Mouse (Mus musculus) myocyte (in vitro differentiated cells): ENCODE data around the gene Pakap. TPM values are rescaled to one million over a fixed set of nuclear protein-coding genes. Genes with fewer than 3 reads are reported as not detected.

ENCODE experiments used
- H3K27me3 ChIP-seq: one replicate; pipeline ENCODE4 v1.6.1; 2011; ENCODE audit not compliant: control insufficient read depth, insufficient read depth, insufficient read length
- H3K36me3 ChIP-seq: one replicate; pipeline ENCODE4 v1.6.1; 2011; ENCODE audit not compliant: control insufficient read depth, insufficient read depth
- H3K4me2 ChIP-seq: one replicate; pipeline ENCODE4 v1.6.1; 2011; ENCODE audit warnings: low read depth, control low read depth
- H3K4me3 ChIP-seq: one replicate; pipeline ENCODE4 v1.5.1; 2011; ENCODE audit warnings: mild to moderate bottlenecking, control low read depth, moderate library complexity
- H3K79me2 ChIP-seq: one replicate; pipeline ENCODE4 v1.6.1; 2011; ENCODE audit not compliant: control insufficient read depth, insufficient read depth
- H3ac ChIP-seq: one replicate; pipeline ENCODE4 v1.6.1; 2011; ENCODE audit not compliant: control insufficient read depth, insufficient read length
- CEBPB ChIP-seq: IDR thresholded peaks from 2 replicates; pipeline ENCODE4 v1.6.1; 2011; ENCODE audit warnings: mild to moderate bottlenecking, moderate library complexity; ENCODE audit not compliant: poor library complexity, insufficient read depth, severe bottlenecking
- E2F4 ChIP-seq: IDR thresholded peaks from one replicate; pipeline ENCODE4 v1.6.1; 2011; ENCODE audit warnings: mild to moderate bottlenecking, control low read depth, moderate library complexity; ENCODE audit not compliant: insufficient read depth
- MAX ChIP-seq: IDR thresholded peaks from one replicate; pipeline ENCODE4 v1.6.1; 2011; ENCODE audit warnings: low read depth, mild to moderate bottlenecking, control low read depth
- MYOD1 ChIP-seq, 3 experiments: IDR thresholded peaks; one replicate each; pipeline ENCODE4 v1.6.1; 2011; ENCODE audit warnings: control low read depth in 2 of 3, low read depth in 2 of 3, mild to moderate bottlenecking in 2 of 3, moderate library complexity in 1 of 3; ENCODE audit not compliant: insufficient read length in 2 of 3, control insufficient read depth in 1 of 3
- MYOG ChIP-seq, 3 experiments: IDR thresholded peaks; one replicate each; pipeline ENCODE4 v1.6.1; 2011; ENCODE audit warnings: control low read depth in 2 of 3, low read depth in 2 of 3, mild to moderate bottlenecking in 2 of 3; ENCODE audit not compliant: insufficient read length in 2 of 3, control insufficient read depth in 1 of 3, insufficient read depth in 1 of 3
- POLR2A ChIP-seq: IDR thresholded peaks from one replicate; pipeline ENCODE4 v1.6.1; 2011; ENCODE audit warnings: low read depth, mild to moderate bottlenecking, control low read depth, moderate library complexity; ENCODE audit not compliant: insufficient read length
- POLR2AphosphoS2 ChIP-seq: IDR thresholded peaks from one replicate; pipeline ENCODE4 v1.6.1; 2011; ENCODE audit warnings: low read depth, control low read depth; ENCODE audit not compliant: insufficient read length
- REST ChIP-seq: IDR thresholded peaks from one replicate; pipeline ENCODE4 v1.6.1; 2011; ENCODE audit warnings: mild to moderate bottlenecking, control low read depth, moderate library complexity; ENCODE audit not compliant: insufficient read depth, insufficient read length
- SRF ChIP-seq: IDR thresholded peaks from one replicate; pipeline ENCODE4 v1.6.1; 2011; ENCODE audit warnings: low read depth; ENCODE audit not compliant: control insufficient read depth, insufficient read length
- TCF12 ChIP-seq: IDR thresholded peaks from one replicate; pipeline ENCODE4 v1.6.1; 2011; ENCODE audit warnings: mild to moderate bottlenecking, control low read depth; ENCODE audit not compliant: poor library complexity, insufficient read depth, severe bottlenecking
- TCF3 ChIP-seq: IDR thresholded peaks from one replicate; pipeline ENCODE4 v1.6.1; 2011; ENCODE audit warnings: low read depth, control low read depth; ENCODE audit not compliant: insufficient read length
- USF1 ChIP-seq: IDR thresholded peaks from one replicate; pipeline ENCODE4 v1.6.1; 2011; ENCODE audit warnings: low read depth, mild to moderate bottlenecking, control low read depth, moderate library complexity
- polyA plus RNA-seq: library from polyadenylated mRNA; unstranded; fragments of >200 nt; fragmentation: generic; extraction: Trizol; gene quantifications from one replicate; pipeline ENCODE4 v1.2.1, GENCODE M21; 2012; ENCODE audit warnings: missing spikeins

Pakap gene
- polyA plus RNA-seq, 1 experiment, result 6.5 TPM

DNA sequence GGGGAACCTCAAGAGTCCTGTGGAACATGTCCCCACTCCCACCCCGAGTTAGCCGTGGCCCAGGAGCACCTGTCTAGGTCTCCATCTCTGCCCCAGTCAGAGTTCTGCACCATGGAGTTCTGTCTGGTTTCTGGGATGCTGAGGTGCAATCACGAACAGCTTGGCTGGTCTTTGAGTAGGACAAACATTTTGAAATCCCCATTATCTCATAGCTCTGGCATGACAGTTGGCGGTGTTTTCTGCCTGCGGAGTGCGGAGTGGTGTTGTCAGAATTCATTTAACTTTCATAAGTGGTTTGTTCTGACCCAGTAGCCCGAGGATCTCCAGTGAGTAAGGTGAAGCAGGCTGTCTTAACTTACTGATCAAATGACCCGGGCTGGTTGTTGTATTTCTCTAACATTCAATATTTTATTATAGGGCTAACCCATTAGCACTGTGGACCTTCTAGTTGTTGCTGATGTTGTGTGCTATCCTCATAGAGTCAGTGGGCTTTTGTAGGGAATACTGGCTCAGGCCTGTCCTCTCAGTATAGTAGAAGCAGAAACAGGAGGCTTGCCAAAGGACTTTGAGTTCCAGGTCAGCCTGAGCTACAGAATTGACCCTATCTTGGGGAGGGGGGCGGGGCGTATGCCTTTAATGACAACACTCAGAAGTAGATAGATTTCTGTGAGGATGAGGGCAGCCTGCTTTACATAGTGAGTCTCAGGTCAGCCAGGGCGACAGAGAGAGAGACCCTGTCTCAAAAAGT is 216.0 kb downstream of the Pakap start:
- H3K27me3 ChIP-seq, result no peaks in the 10 kb centered on the region
- H3K79me2 ChIP-seq, result peaks cover 30% of the 10 kb centered on the region
- TF ChIP-seq E2F4, result no peak
- TF ChIP-seq REST, result no peak
- TF ChIP-seq TCF12, result no peak
- TF ChIP-seq CEBPB, result no peak
- TF ChIP-seq MAX, result no peak
- H3ac ChIP-seq, result no peak overlapping the region
- peak overlapping the region; percentile 80 for H3K4me2 ChIP-seq
- H3K4me3 ChIP-seq, result no peak overlapping the region
- no peaks in the 10 kb centered on the region for H3K36me3 ChIP-seq

DNA sequence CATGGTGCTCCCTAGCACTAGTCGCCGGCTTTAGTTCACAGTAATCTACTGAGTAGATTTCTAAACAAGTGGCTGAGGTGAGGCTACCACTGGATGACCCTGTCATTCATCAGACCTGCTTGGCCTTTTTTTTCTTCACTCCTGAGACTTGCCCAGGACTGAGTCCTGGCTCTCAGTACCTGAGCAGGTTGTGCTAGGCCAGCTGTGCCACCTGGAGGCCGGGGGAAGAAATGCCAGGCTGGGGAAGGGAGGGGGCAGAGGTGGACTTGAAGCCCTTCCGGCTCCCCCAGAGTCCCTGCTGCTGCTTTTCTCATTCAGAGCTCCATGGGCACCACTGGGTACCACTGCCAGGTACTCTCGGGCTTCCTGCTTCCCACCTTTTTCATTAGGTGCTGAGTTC is 220.7 kb downstream of the Pakap start:
- TF ChIP-seq POLR2AphosphoS2, result no peak
- TF ChIP-seq TCF12, result no peak
- TF ChIP-seq USF1, result no peak
- no peak for TF ChIP-seq SRF
- no peak for TF ChIP-seq MYOG (IDR thresholded peaks at IDR 0.05; ENCODE audit: control insufficient read depth in 1 of 3, insufficient read depth in 1 of 3, insufficient read length in 2 of 3, low read depth in 2 of 3)
- TF ChIP-seq TCF3, result no peak
- no peak for TF ChIP-seq E2F4
- TF ChIP-seq CEBPB, result no peak
- TF ChIP-seq POLR2A, result no peak
- TF ChIP-seq MAX, result no peak
- no peak for TF ChIP-seq MYOD1 (IDR thresholded peaks at IDR 0.05; ENCODE audit: control insufficient read depth in 1 of 3, insufficient read length in 2 of 3, low read depth in 2 of 3)
- no peak for TF ChIP-seq REST
- Histone ChIP-seq H3K79me2 (peaks cover 48% of the 10 kb centered on the region), H3K27me3 (no peaks in the 10 kb centered on the region)

GRCm38 (mm10) chr4:57789118-57789517 is 221.1 kb downstream of the Pakap start:
- no peaks in the 10 kb centered on the region for H3K36me3 ChIP-seq
- H3K79me2 ChIP-seq, result peaks cover 48% of the 10 kb centered on the region
- no peaks in the 10 kb centered on the region for H3K27me3 ChIP-seq
- no peak overlapping the region for H3K4me3 ChIP-seq
- no peak for TF ChIP-seq REST
- no peak for TF ChIP-seq TCF12
- TF ChIP-seq CEBPB, result no peak
- no peak for TF ChIP-seq POLR2A
- no peak for TF ChIP-seq E2F4
- no peak for TF ChIP-seq MAX
- TF ChIP-seq USF1, result no peak
- no peak for TF ChIP-seq POLR2AphosphoS2
- TF ChIP-seq MYOG (IDR thresholded peaks at IDR 0.05; ENCODE audit: control insufficient read depth in 1 of 3, insufficient read depth in 1 of 3, insufficient read length in 2 of 3, low read depth in 2 of 3), result no peak
- TF ChIP-seq TCF3, result no peak
- TF ChIP-seq SRF, result no peak
- no peak overlapping the region for H3ac ChIP-seq
- no peak overlapping the region for H3K4me2 ChIP-seq

More for the DNA sequence above, 220.7 kb downstream of the Pakap start:
- Histone ChIP-seq H3K4me3 (no peak overlapping the region), H3K4me2 (no peak overlapping the region), H3ac (no peak overlapping the region), H3K36me3 (no peaks in the 10 kb centered on the region)

DNA sequence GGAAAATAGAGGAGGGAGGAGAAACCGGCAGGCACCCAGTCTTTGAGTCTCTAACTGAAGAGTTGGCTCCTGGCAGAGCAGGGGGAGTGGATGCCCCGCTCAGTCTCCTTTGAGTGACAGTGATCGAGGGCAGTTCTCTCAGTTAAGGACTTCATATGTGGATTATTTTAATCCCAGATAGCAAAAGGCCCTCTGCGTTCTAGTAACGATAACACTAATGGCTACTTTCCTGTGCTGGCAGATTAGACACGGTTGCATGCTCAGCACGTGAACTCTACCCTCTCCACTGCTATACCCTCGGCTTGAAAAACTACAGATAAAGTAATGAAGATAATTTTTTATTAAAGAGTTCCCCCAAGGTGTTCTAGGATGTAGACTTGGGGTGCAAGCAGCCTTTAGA is 226.0 kb downstream of the Pakap start:
- H3K36me3 ChIP-seq, result no peaks in the 10 kb centered on the region
- no peak overlapping the region for H3K4me2 ChIP-seq
- H3K79me2 ChIP-seq, result peaks cover 45% of the 10 kb centered on the region
- TF ChIP-seq E2F4 (no peak), MYOG (IDR thresholded peaks at IDR 0.05; ENCODE audit: control insufficient read depth in 1 of 3, insufficient read depth in 1 of 3, insufficient read length in 2 of 3, low read depth in 2 of 3) (no peak), REST (no peak), POLR2AphosphoS2 (no peak), CEBPB (no peak), POLR2A (no peak), MAX (no peak), TCF3 (no peak), MYOD1 (IDR thresholded peaks at IDR 0.05; ENCODE audit: control insufficient read depth in 1 of 3, insufficient read length in 2 of 3, low read depth in 2 of 3) (no peak), SRF (no peak), USF1 (no peak), TCF12 (no peak)
- H3K27me3 ChIP-seq, result no peaks in the 10 kb centered on the region
- no peak overlapping the region for H3K4me3 ChIP-seq
- no peak overlapping the region for H3ac ChIP-seq

DNA sequence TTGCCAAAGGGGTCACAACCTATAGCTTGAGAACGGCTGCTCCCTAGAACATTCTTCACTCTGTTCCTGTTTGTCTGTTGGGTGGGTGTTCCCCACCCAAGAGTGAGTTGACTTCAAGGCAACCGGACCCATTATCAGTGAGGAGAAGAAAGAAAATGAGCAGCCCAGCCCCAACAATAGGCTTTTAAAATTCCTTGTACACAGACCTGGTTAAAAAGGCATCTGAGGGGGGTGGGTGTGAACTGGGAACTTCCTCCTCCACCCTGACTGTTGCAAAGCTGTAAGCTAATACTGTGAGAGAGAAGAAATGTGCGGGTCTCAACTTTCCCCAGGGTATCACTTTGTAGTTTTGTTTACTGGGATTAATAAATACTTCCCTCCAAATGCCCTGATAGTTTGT is 226.6 kb downstream of the Pakap start:
- Histone ChIP-seq H3K36me3 (no peaks in the 10 kb centered on the region), H3ac (no peak overlapping the region), H3K79me2 (peaks cover 40% of the 10 kb centered on the region), H3K27me3 (no peaks in the 10 kb centered on the region), H3K4me2 (no peak overlapping the region), H3K4me3 (no peak overlapping the region)
- TF ChIP-seq POLR2AphosphoS2 (no peak), POLR2A (no peak), TCF3 (no peak), CEBPB (no peak), USF1 (no peak), TCF12 (no peak), MYOD1 (IDR thresholded peaks at IDR 0.05; ENCODE audit: control insufficient read depth in 1 of 3, insufficient read length in 2 of 3, low read depth in 2 of 3) (no peak), MYOG (IDR thresholded peaks at IDR 0.05; ENCODE audit: control insufficient read depth in 1 of 3, insufficient read depth in 1 of 3, insufficient read length in 2 of 3, low read depth in 2 of 3) (no peak), SRF (no peak), MAX (no peak)
